Mouse (Mus musculus): ENCODE results near the gene Edrf1. TPM values are rescaled to one million over a fixed set of nuclear protein-coding genes. Genes with fewer than 3 reads are reported as not detected.
"Not testable (repeated sequence)": the region's sequence is repeated elsewhere in the genome, so short reads cannot be mapped to it uniquely, and the experiment has no call there.

Gene Edrf1
- polyA plus RNA-seq, 1 experiment from 2014 or later: 38.2 TPM

GRCm38 (mm10) chr7:133676002-133676401, 38.7 kb downstream of the Edrf1 start:
- H3K27me3 ChIP-seq (ENCODE audit: control insufficient read depth, insufficient read depth, low read length): no peaks in the 10 kb centered on the region
- no peaks in the 10 kb centered on the region for H3K9me3 ChIP-seq (ENCODE audit: control insufficient read depth, low read length)
- peak; percentile 18 for DNase-seq (ENCODE audit: low spot score)

GRCm38 (mm10) chr7:133678716-133679115, 41.4 kb downstream of the Edrf1 start:
- H3K9ac ChIP-seq (ENCODE audit: low read length): no peak overlapping the region
- WGBS: 83% methylated on average over 8 of the region's 8 CpGs
- ATAC-seq (ENCODE audit: insufficient read depth, low FRiP score, low TSS enrichment): no peak

More at GRCm38 (mm10) chr7:133676002-133676401, 38.7 kb downstream of the Edrf1 start:
- Histone ChIP-seq H3K4me3 (ENCODE audit: low read depth, low read length) (no peak overlapping the region), H3K9ac (ENCODE audit: low read length) (no peak overlapping the region), H3K36me3 (ENCODE audit: control insufficient read depth, insufficient read depth, low read length) (0 out of 2 replicates have a peak, but pooled peaks cover 3% of the 10 kb centered on the region), H3K4me2 (ENCODE audit: low read depth) (no peak overlapping the region), H3K4me1 (ENCODE audit: control insufficient read depth, insufficient read depth, low read length) (no peaks in the 10 kb centered on the region), H3K27ac (ENCODE audit: low read depth, low read length) (no peak overlapping the region)
- WGBS: 67% methylated on average over 9 of the region's 9 CpGs
- no peak for ATAC-seq (ENCODE audit: insufficient read depth, low FRiP score, low TSS enrichment)

GRCm38 (mm10) chr7:133679439-133679838, 42.1 kb downstream of the Edrf1 start:
- Histone ChIP-seq H3K27ac (ENCODE audit: low read depth, low read length) (no peak overlapping the region), H3K4me1 (ENCODE audit: control insufficient read depth, insufficient read depth, low read length) (no peaks in the 10 kb centered on the region), H3K9me3 (ENCODE audit: control insufficient read depth, low read length) (no peaks in the 10 kb centered on the region), H3K4me2 (ENCODE audit: low read depth) (no peak overlapping the region), H3K27me3 (ENCODE audit: control insufficient read depth, insufficient read depth, low read length) (no peaks in the 10 kb centered on the region), H3K9ac (ENCODE audit: low read length) (no peak overlapping the region), H3K4me3 (ENCODE audit: low read depth, low read length) (no peak overlapping the region), H3K36me3 (ENCODE audit: control insufficient read depth, insufficient read depth, low read length) (no peaks in the 10 kb centered on the region)
- DNase-seq (ENCODE audit: low spot score): no peak
- ATAC-seq (ENCODE audit: insufficient read depth, low FRiP score, low TSS enrichment): no peak
- WGBS: 73% methylated on average over 4 of the region's 4 CpGs

More at GRCm38 (mm10) chr7:133678716-133679115, 41.4 kb downstream of the Edrf1 start:
- no peaks in the 10 kb centered on the region for H3K27me3 ChIP-seq (ENCODE audit: control insufficient read depth, insufficient read depth, low read length)
- H3K36me3 ChIP-seq (ENCODE audit: control insufficient read depth, insufficient read depth, low read length): no peaks in the 10 kb centered on the region
- no peaks in the 10 kb centered on the region for H3K9me3 ChIP-seq (ENCODE audit: control insufficient read depth, low read length)
- H3K27ac ChIP-seq (ENCODE audit: low read depth, low read length): no peak overlapping the region
- no peaks in the 10 kb centered on the region for H3K4me1 ChIP-seq (ENCODE audit: control insufficient read depth, insufficient read depth, low read length)
- H3K4me2 ChIP-seq (ENCODE audit: low read depth): no peak overlapping the region
- DNase-seq (ENCODE audit: low spot score): no peak
- H3K4me3 ChIP-seq (ENCODE audit: low read depth, low read length): no peak overlapping the region

GRCm38 (mm10) chr7:133679961-133680360, 42.6 kb downstream of the Edrf1 start, which contains the start of gene Mmp21:
Gene Mmp21 (minus strand): TSS chr7:133680061.
- H3K27me3 ChIP-seq (ENCODE audit: control insufficient read depth, insufficient read depth, low read length): no peaks in the 10 kb centered on the region
- no peak within 1 kb of the TSS for H3K27ac ChIP-seq (ENCODE audit: low read depth, low read length)
- WGBS: 85% methylated on average over 3 of the region's 3 CpGs
- H3K36me3 ChIP-seq (ENCODE audit: control insufficient read depth, insufficient read depth, low read length): no peaks in the 10 kb centered on the region
- H3K9ac ChIP-seq (ENCODE audit: low read length): no peak within 1 kb of the TSS
- DNase-seq (ENCODE audit: low spot score) (no peak), ATAC-seq (ENCODE audit: insufficient read depth, low FRiP score, low TSS enrichment) (no peak)
- H3K4me3 ChIP-seq (ENCODE audit: low read depth, low read length): no peak within 1 kb of the TSS
- H3K4me2 ChIP-seq (ENCODE audit: low read depth): no peak within 1 kb of the TSS
- H3K4me1 ChIP-seq (ENCODE audit: control insufficient read depth, insufficient read depth, low read length): no peaks in the 10 kb centered on the region
- no peaks in the 10 kb centered on the region for H3K9me3 ChIP-seq (ENCODE audit: control insufficient read depth, low read length)

- peaks cover 3% of the 10 kb centered on the region; the same call in 1 of the 2 replicates for H3K9me3 ChIP-seq (ENCODE audit: control insufficient read depth, low read length)
- H3K4me2 ChIP-seq (ENCODE audit: low read depth): no peak overlapping the region
- no peak overlapping the region for H3K9ac ChIP-seq (ENCODE audit: low read length)
- 81% methylated on average over 5 of the region's 5 CpGs for WGBS
- DNase-seq (ENCODE audit: low spot score): no peak
- no peaks in the 10 kb centered on the region for H3K27me3 ChIP-seq (ENCODE audit: control insufficient read depth, insufficient read depth, low read length)
- H3K4me3 ChIP-seq (ENCODE audit: low read depth, low read length): no peak overlapping the region
- no peak for ATAC-seq (ENCODE audit: insufficient read depth, low FRiP score, low TSS enrichment)
- no peaks in the 10 kb centered on the region for H3K36me3 ChIP-seq (ENCODE audit: control insufficient read depth, insufficient read depth, low read length)
- no peaks in the 10 kb centered on the region for H3K4me1 ChIP-seq (ENCODE audit: control insufficient read depth, insufficient read depth, low read length)
- no peak overlapping the region for H3K27ac ChIP-seq (ENCODE audit: low read depth, low read length)
These were observed 46.3 kb downstream of the Edrf1 start for GRCm38 (mm10) chr7:133683626-133684025.

- WGBS: 88% methylated on average over 5 of the region's 5 CpGs
- H3K4me1 ChIP-seq (ENCODE audit: control insufficient read depth, insufficient read depth, low read length): no peaks in the 10 kb centered on the region
- H3K36me3 ChIP-seq (ENCODE audit: control insufficient read depth, insufficient read depth, low read length): no peaks in the 10 kb centered on the region
- no peaks in the 10 kb centered on the region for H3K27me3 ChIP-seq (ENCODE audit: control insufficient read depth, insufficient read depth, low read length)
- H3K9ac ChIP-seq (ENCODE audit: low read length): no peak overlapping the region
- ATAC-seq (ENCODE audit: insufficient read depth, low FRiP score, low TSS enrichment): no peak
- H3K27ac ChIP-seq (ENCODE audit: low read depth, low read length): no peak overlapping the region
- H3K9me3 ChIP-seq (ENCODE audit: control insufficient read depth, low read length): peaks cover 3% of the 10 kb centered on the region; the same call in 1 of the 2 replicates
- H3K4me2 ChIP-seq (ENCODE audit: low read depth): no peak overlapping the region
- no peak for DNase-seq (ENCODE audit: low spot score)
- no peak overlapping the region for H3K4me3 ChIP-seq (ENCODE audit: low read depth, low read length)
These were observed 46.8 kb downstream of the Edrf1 start for GRCm38 (mm10) chr7:133684110-133684509.

- H3K36me3 ChIP-seq (ENCODE audit: control insufficient read depth, insufficient read depth, low read length): no peaks in the 10 kb centered on the region
- DNase-seq (ENCODE audit: low spot score): no peak
- peaks cover 3% of the 10 kb centered on the region; the same call in 1 of the 2 replicates for H3K9me3 ChIP-seq (ENCODE audit: control insufficient read depth, low read length)
- no peaks in the 10 kb centered on the region for H3K27me3 ChIP-seq (ENCODE audit: control insufficient read depth, insufficient read depth, low read length)
- no peak overlapping the region for H3K27ac ChIP-seq (ENCODE audit: low read depth, low read length)
- no peak overlapping the region for H3K4me2 ChIP-seq (ENCODE audit: low read depth)
- 93% methylated on average over 6 of the region's 6 CpGs for WGBS
- no peaks in the 10 kb centered on the region for H3K4me1 ChIP-seq (ENCODE audit: control insufficient read depth, insufficient read depth, low read length)
- no peak overlapping the region for H3K4me3 ChIP-seq (ENCODE audit: low read depth, low read length)
- ATAC-seq (ENCODE audit: insufficient read depth, low FRiP score, low TSS enrichment): no peak
- no peak overlapping the region for H3K9ac ChIP-seq (ENCODE audit: low read length)
These were observed 47.4 kb downstream of the Edrf1 start for GRCm38 (mm10) chr7:133684701-133685100.

GRCm38 (mm10) chr7:133685644-133686043, 48.3 kb downstream of the Edrf1 start:
- not testable (repeated sequence) for H3K36me3 ChIP-seq (ENCODE audit: control insufficient read depth, insufficient read depth, low read length); ATAC-seq (ENCODE audit: insufficient read depth, low FRiP score, low TSS enrichment); H3K27ac ChIP-seq (ENCODE audit: low read depth, low read length); H3K9ac ChIP-seq (ENCODE audit: low read length); H3K4me3 ChIP-seq (ENCODE audit: low read depth, low read length); H3K27me3 ChIP-seq (ENCODE audit: control insufficient read depth, insufficient read depth, low read length); DNase-seq (ENCODE audit: low spot score); H3K9me3 ChIP-seq (ENCODE audit: control insufficient read depth, low read length); H3K4me1 ChIP-seq (ENCODE audit: control insufficient read depth, insufficient read depth, low read length); H3K4me2 ChIP-seq (ENCODE audit: low read depth)

- H3K27me3 ChIP-seq (ENCODE audit: control insufficient read depth, insufficient read depth, low read length): no peaks in the 10 kb centered on the region
- ATAC-seq (ENCODE audit: insufficient read depth, low FRiP score, low TSS enrichment): no peak
- H3K9me3 ChIP-seq (ENCODE audit: control insufficient read depth, low read length): no peaks in the 10 kb centered on the region
- H3K4me3 ChIP-seq (ENCODE audit: low read depth, low read length): no peak overlapping the region
- no peak overlapping the region for H3K9ac ChIP-seq (ENCODE audit: low read length)
- H3K4me1 ChIP-seq (ENCODE audit: control insufficient read depth, insufficient read depth, low read length): no peaks in the 10 kb centered on the region
- no peak overlapping the region for H3K27ac ChIP-seq (ENCODE audit: low read depth, low read length)
- 91% methylated on average over 12 of the region's 12 CpGs for whole genome bisulfite sequencing
- no peaks in the 10 kb centered on the region for H3K36me3 ChIP-seq (ENCODE audit: control insufficient read depth, insufficient read depth, low read length)
- DNase-seq (ENCODE audit: low spot score): no peak
- H3K4me2 ChIP-seq (ENCODE audit: low read depth): no peak overlapping the region
These were observed 60.8 kb downstream of the Edrf1 start for GRCm38 (mm10) chr7:133698021-133698709.

All from neural tube, embryonic 11.5 days (tissue).